Mouse (Mus musculus) ES-E14 (cell line): ENCODE results near the gene Catsperb.
"Not testable (repeated sequence)": the region's sequence is repeated elsewhere in the genome, so short reads cannot be mapped to it uniquely, and the experiment has no call there.

Source experiments
- CHD2 ChIP-seq: IDR thresholded peaks from 2 replicates; pipeline ENCODE4 v1.6.1; 2014; ENCODE audit warnings: mild to moderate bottlenecking, low read depth, low read length, inconsistent platforms
- HCFC1 ChIP-seq: IDR thresholded peaks from 2 replicates; pipeline ENCODE4 v1.6.1; 2012; ENCODE audit warnings: low read length, inconsistent platforms, borderline replicate concordance; ENCODE audit not compliant: insufficient read depth
- ZC3H11A ChIP-seq: IDR thresholded peaks from 2 replicates; pipeline ENCODE4 v1.6.1; 2012; ENCODE audit warnings: low read depth, mild to moderate bottlenecking, inconsistent platforms, low read length, borderline replicate concordance
- ZNF384 ChIP-seq: IDR thresholded peaks from 2 replicates; pipeline ENCODE4 v1.6.1; 2012; ENCODE audit warnings: low read depth, low read length, inconsistent platforms

DNA sequence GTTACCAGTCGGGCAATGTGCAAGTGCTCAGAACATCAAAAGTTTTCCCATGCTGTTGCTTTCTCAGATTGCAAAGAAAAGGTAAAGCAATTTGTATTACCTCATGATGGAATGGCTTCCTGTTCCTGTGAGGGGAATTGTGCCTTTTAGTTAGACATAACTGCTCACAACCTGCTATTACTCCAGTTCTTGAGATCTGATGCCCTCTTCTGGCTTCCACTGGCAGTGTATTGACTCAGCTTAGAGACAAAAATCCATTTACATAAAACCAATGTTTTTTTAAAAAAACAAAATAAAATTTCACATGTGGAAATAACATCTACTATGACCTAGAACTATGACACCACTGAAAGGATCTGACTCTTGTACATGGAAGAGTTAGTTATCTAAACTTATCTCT is 43.0 kb upstream of the Catsperb start:
- not testable (repeated sequence) for TF ChIP-seq HCFC1, ZC3H11A, ZNF384, CHD2
